Mouse (Mus musculus): ENCODE results near the gene Alkbh3.
A peak's percentile ranks its signal among the peaks of the same experiment; 100 is the strongest.

The Alkbh3 gene

GRCm38 (mm10) chr2:93992810-93993209 lies 17.8 kb downstream of the Alkbh3 start:
- no peak for DNase-seq (ENCODE audit: low spot score in 2 of 2)

- no peak for DNase-seq (ENCODE audit: low spot score in 2 of 2)
Measured at GRCm38 (mm10) chr2:93992259-93992658, 18.3 kb downstream of the Alkbh3 start.

- no peak for DNase-seq (ENCODE audit: low spot score in 2 of 2)
Measured at GRCm38 (mm10) chr2:93991336-93991735, 19.3 kb downstream of the Alkbh3 start.

- DNase-seq (ENCODE audit: low spot score in 2 of 2): no peak
Measured at GRCm38 (mm10) chr2:93988440-93988839, 22.2 kb downstream of the Alkbh3 start.

- peak in 1 of 2 experiments; percentile 19 for DNase-seq (ENCODE audit: low spot score in 2 of 2)
Measured at GRCm38 (mm10) chr2:93982457-93983235, 28.0 kb downstream of the Alkbh3 start.

- DNase-seq (ENCODE audit: low spot score in 2 of 2): no peak
Measured at GRCm38 (mm10) chr2:93979249-93980120, 31.1 kb downstream of the Alkbh3 start.

- DNase-seq (ENCODE audit: low spot score in 2 of 2): peak in 1 of 2 experiments; percentile 45
Measured at GRCm38 (mm10) chr2:93976436-93977252, 34.0 kb downstream of the Alkbh3 start.

- no peak for DNase-seq (ENCODE audit: low spot score in 2 of 2)
Measured at GRCm38 (mm10) chr2:93975526-93976435, 34.8 kb downstream of the Alkbh3 start.

GRCm38 (mm10) chr2:93975041-93975440 lies 35.6 kb downstream of the Alkbh3 start:
- no peak for DNase-seq (ENCODE audit: low spot score in 2 of 2)

GRCm38 (mm10) chr2:93971647-93972046 lies 39.0 kb downstream of the Alkbh3 start:
- DNase-seq (ENCODE audit: low spot score in 2 of 2): no peak

GRCm38 (mm10) chr2:93964494-93965160 lies 46.0 kb downstream of the Alkbh3 start:
- no peak for DNase-seq (ENCODE audit: low spot score in 2 of 2)

- DNase-seq (ENCODE audit: low spot score in 2 of 2): no peak
Measured at GRCm38 (mm10) chr2:93963802-93964201, 46.8 kb downstream of the Alkbh3 start.

GRCm38 (mm10) chr2:93961716-93962115 lies 48.9 kb downstream of the Alkbh3 start:
- no peak for DNase-seq (ENCODE audit: low spot score in 2 of 2)

GRCm38 (mm10) chr2:93959346-93959745 lies 51.3 kb downstream of the Alkbh3 start:
- DNase-seq (ENCODE audit: low spot score in 2 of 2): no peak

- DNase-seq (ENCODE audit: low spot score in 2 of 2): no peak
Measured at GRCm38 (mm10) chr2:93958216-93958615, 52.4 kb downstream of the Alkbh3 start.

GRCm38 (mm10) chr2:93957785-93958175 lies 52.8 kb downstream of the Alkbh3 start:
- no peak for DNase-seq (ENCODE audit: low spot score in 2 of 2)

- peak; percentile 18 to 49 for DNase-seq (ENCODE audit: low spot score in 2 of 2)
Measured at GRCm38 (mm10) chr2:93956908-93957784, 53.5 kb downstream of the Alkbh3 start, which contains the start of gene Gm13889. Gene Gm13889, minus strand, starts transcription at chr2:93957201.

GRCm38 (mm10) chr2:93956331-93956801 lies 54.2 kb downstream of the Alkbh3 start:
- DNase-seq (ENCODE audit: low spot score in 2 of 2): peak in 1 of 2 experiments; percentile 45

- peak in 1 of 2 experiments; percentile 8 for DNase-seq (ENCODE audit: low spot score in 2 of 2)
Measured at GRCm38 (mm10) chr2:93955886-93956285, 54.7 kb downstream of the Alkbh3 start.
